Mouse (Mus musculus) neural tube, embryonic 14.5 days (tissue): ENCODE measurements around the gene Nrip1. TPM values are rescaled to one million over a fixed set of nuclear protein-coding genes. Genes with fewer than 3 reads are reported as not detected.

Experiments
- ATAC-seq: fragments of 200-750 bp; cut with Nextera tagmentation; 2 replicates; pipeline ENCODE4 v1.8.0; 2017; ENCODE audit warnings: low read depth, mild to moderate bottlenecking, moderate TSS enrichment, moderate library complexity
- H3K27ac ChIP-seq: fragments of 300-500 bp; sonication (generic); 2 replicates; pipeline ENCODE4 v1.5.1; 2014; ENCODE audit warnings: low read depth, mild to moderate bottlenecking, control low read depth, low read length, moderate library complexity, mixed read lengths
- H3K27me3 ChIP-seq: fragments of 300-500 bp; sonication (generic); 2 replicates; pipeline ENCODE4 v1.6.1; 2014; ENCODE audit warnings: low read length; ENCODE audit not compliant: control insufficient read depth, insufficient read depth
- H3K36me3 ChIP-seq: fragments of 300-500 bp; sonication (generic); 2 replicates; pipeline ENCODE4 v1.6.1; 2014; ENCODE audit warnings: low read length, mixed read lengths; ENCODE audit not compliant: control insufficient read depth, insufficient read depth
- H3K4me1 ChIP-seq: fragments of 300-500 bp; sonication (generic); 2 replicates; pipeline ENCODE4 v1.6.1; 2014; ENCODE audit warnings: low read length; ENCODE audit not compliant: control insufficient read depth, insufficient read depth
- H3K4me2 ChIP-seq: fragments of 300-500 bp; sonication (generic); 2 replicates; pipeline ENCODE4 v1.6.1; 2014; ENCODE audit warnings: mild to moderate bottlenecking, low read depth, low read length, control low read depth
- H3K4me3 ChIP-seq: fragments of 300-500 bp; sonication (generic); 2 replicates; pipeline ENCODE4 v1.5.1; 2014; ENCODE audit warnings: low read depth, low read length, control low read depth, mixed read lengths
- H3K9ac ChIP-seq: fragments of 300-500 bp; sonication (generic); replicated peaks from 2 replicates; pipeline ENCODE4 v1.6.1; 2014; ENCODE audit warnings: low read depth, mild to moderate bottlenecking, control low read depth, low read length, mixed read lengths
- H3K9me3 ChIP-seq: fragments of 300-500 bp; sonication (generic); 2 replicates; pipeline ENCODE4 v1.6.1; 2016; ENCODE audit warnings: low read length; ENCODE audit not compliant: control insufficient read depth
- WGBS: fragments of 180-500 bp; shearing (Covaris S2); extraction: QIAGEN DNeasy Blood & Tissue Kit; methylation state at CpG from one replicate; pipeline ENCODE4 v1.1.7; 2014; 5-methylcytosine and 5-hydroxymethylcytosine counted together
- polyA plus RNA-seq: library from polyadenylated mRNA; unstranded; fragments of >200 nt; fragmentation: Nextera tagmentation; extraction: Ambion mirVana; gene quantifications from 2 replicates; pipeline ENCODE4 v1.2.1, GENCODE M21; 2014

The Nrip1 gene
- polyA plus RNA-seq, 1 experiment from 2014 or later, result 36.1 TPM

DNA sequence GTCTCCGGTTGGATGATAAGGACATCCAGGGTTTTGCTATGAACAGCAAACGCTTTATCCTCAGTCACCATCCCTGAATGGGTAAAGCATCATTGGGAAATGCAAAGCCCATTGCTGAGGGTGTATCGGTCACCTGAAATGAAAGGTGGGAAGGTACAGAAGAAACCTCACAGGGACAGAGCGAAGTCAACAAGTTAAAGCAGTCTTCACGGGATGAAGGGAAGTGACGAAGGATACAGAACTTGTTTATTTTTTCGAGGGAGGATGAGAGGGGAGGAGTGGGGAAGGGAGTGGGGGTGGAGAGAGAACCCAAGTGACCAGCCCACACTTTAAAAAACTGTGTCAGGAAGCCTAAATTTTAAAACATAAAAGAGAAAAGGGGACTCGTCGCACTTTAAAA, 4.4 kb downstream of the Nrip1 start:
- peaks cover 18% of the 10 kb centered on the region; the same call in 1 of the 2 replicates for H3K4me1 ChIP-seq
- H3K27ac ChIP-seq, result no peak overlapping the region
- no peaks in the 10 kb centered on the region for H3K36me3 ChIP-seq
- no peaks in the 10 kb centered on the region for H3K9me3 ChIP-seq
- H3K4me3 ChIP-seq, result no peak overlapping the region
- WGBS, result 89% methylated on average over 9 of the region's 9 CpGs
- ATAC-seq, result no peak
- H3K4me2 ChIP-seq, result peak overlapping the region; percentile 56; the same call in 1 of the 2 replicates
- H3K9ac ChIP-seq, result no peak overlapping the region
- no peaks in the 10 kb centered on the region for H3K27me3 ChIP-seq

DNA sequence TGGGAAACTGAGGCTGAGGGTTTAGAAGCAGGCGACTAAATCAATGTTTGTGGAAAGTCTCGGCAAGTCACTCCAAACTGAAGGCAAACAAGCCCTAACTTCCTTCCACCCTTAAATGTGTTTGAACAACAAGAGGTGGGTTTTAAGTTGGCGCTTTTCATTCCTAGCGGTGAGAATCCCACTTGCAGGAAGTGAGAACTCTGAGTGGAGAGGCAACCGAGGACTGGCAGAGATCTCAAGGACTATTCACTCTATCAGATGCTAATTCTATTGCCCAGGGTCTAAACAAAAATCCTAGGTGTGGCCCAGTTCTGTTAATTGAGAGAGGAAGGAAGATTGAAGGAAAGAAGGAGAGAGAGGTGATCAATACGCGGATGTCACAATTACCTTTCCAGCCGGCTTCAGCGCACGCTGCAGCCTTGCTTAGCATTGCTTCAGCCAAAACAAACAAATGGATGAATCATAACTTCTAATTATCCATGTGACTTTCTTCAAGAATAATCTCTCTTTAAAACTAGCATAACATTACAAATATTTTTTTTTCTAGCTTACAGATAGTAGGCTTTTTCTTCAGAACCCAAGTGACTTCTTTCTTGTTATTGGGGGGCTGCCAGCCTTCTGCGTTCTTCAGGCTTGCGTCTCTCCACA, 6.2 kb downstream of the Nrip1 start:
- no peaks in the 10 kb centered on the region for H3K27me3 ChIP-seq
- no peaks in the 10 kb centered on the region for H3K9me3 ChIP-seq
- ATAC-seq, result no peak
- H3K9ac ChIP-seq, result no peak overlapping the region
- peaks cover 18% of the 10 kb centered on the region; the same call in 1 of the 2 replicates for H3K4me1 ChIP-seq
- H3K4me2 ChIP-seq, result no peak overlapping the region
- WGBS, result 85% methylated on average over 12 of the region's 12 CpGs
- H3K4me3 ChIP-seq, result no peak overlapping the region
- no peak overlapping the region for H3K27ac ChIP-seq
- no peaks in the 10 kb centered on the region for H3K36me3 ChIP-seq

GRCm38 (mm10) chr16:76365790-76366406, 7.7 kb downstream of the Nrip1 start:
- H3K4me3 ChIP-seq, result no peak overlapping the region
- 44% methylated on average over 17 of the region's 17 CpGs for WGBS
- ATAC-seq, result no peak
- no peaks in the 10 kb centered on the region for H3K9me3 ChIP-seq
- peaks cover 14% of the 10 kb centered on the region; the same call in 1 of the 2 replicates for H3K4me1 ChIP-seq
- H3K27me3 ChIP-seq, result no peaks in the 10 kb centered on the region
- no peak overlapping the region for H3K9ac ChIP-seq
- no peaks in the 10 kb centered on the region for H3K36me3 ChIP-seq
- no peak overlapping the region for H3K27ac ChIP-seq
- 0 out of 2 replicates have a peak overlapping the region, but pooled peaks have one; percentile 18 for H3K4me2 ChIP-seq

- ATAC-seq, result no peak
- no peak overlapping the region for H3K27ac ChIP-seq
- H3K9ac ChIP-seq, result no peak overlapping the region
- H3K9me3 ChIP-seq, result no peaks in the 10 kb centered on the region
- H3K4me2 ChIP-seq, result peak overlapping the region; percentile 18; the same call in 1 of the 2 replicates
- H3K27me3 ChIP-seq, result no peaks in the 10 kb centered on the region
- H3K4me1 ChIP-seq, result peaks cover 8% of the 10 kb centered on the region; the same call in 1 of the 2 replicates
- WGBS, result 42% methylated on average over 10 of the region's 10 CpGs
- no peak overlapping the region for H3K4me3 ChIP-seq
- H3K36me3 ChIP-seq, result no peaks in the 10 kb centered on the region
Observed at GRCm38 (mm10) chr16:76365237-76365636, 8.4 kb downstream of the Nrip1 start.

GRCm38 (mm10) chr16:76363641-76364040, 10.0 kb downstream of the Nrip1 start:
- Histone ChIP-seq H3K9ac (no peak overlapping the region), H3K4me1 (peaks cover 3% of the 10 kb centered on the region; the same call in 1 of the 2 replicates), H3K27ac (no peak overlapping the region), H3K4me2 (no peak overlapping the region), H3K27me3 (no peaks in the 10 kb centered on the region), H3K9me3 (no peaks in the 10 kb centered on the region), H3K4me3 (no peak overlapping the region), H3K36me3 (no peaks in the 10 kb centered on the region)
- ATAC-seq, result no peak
- WGBS, result 96% methylated on average over 3 of the region's 3 CpGs

GRCm38 (mm10) chr16:76362982-76363381, 10.6 kb downstream of the Nrip1 start:
- no peaks in the 10 kb centered on the region for H3K36me3 ChIP-seq
- no peaks in the 10 kb centered on the region for H3K27me3 ChIP-seq
- H3K4me1 ChIP-seq, result peaks cover 3% of the 10 kb centered on the region; the same call in 1 of the 2 replicates
- ATAC-seq, result no peak
- H3K4me2 ChIP-seq, result no peak overlapping the region
- H3K9ac ChIP-seq, result no peak overlapping the region
- H3K4me3 ChIP-seq, result no peak overlapping the region
- no peak overlapping the region for H3K27ac ChIP-seq
- H3K9me3 ChIP-seq, result no peaks in the 10 kb centered on the region
- WGBS, result 96% methylated on average over 12 of the region's 12 CpGs

GRCm38 (mm10) chr16:76360441-76360840, 13.2 kb downstream of the Nrip1 start:
- no peak overlapping the region for H3K9ac ChIP-seq
- no peak overlapping the region for H3K4me3 ChIP-seq
- no peak for ATAC-seq
- no peak overlapping the region for H3K4me2 ChIP-seq
- no peaks in the 10 kb centered on the region for H3K36me3 ChIP-seq
- no peaks in the 10 kb centered on the region for H3K27me3 ChIP-seq
- H3K27ac ChIP-seq, result no peak overlapping the region
- WGBS, result 94% methylated on average over 6 of the region's 6 CpGs
- no peaks in the 10 kb centered on the region for H3K9me3 ChIP-seq
- H3K4me1 ChIP-seq, result peaks cover 3% of the 10 kb centered on the region; the same call in 1 of the 2 replicates

DNA sequence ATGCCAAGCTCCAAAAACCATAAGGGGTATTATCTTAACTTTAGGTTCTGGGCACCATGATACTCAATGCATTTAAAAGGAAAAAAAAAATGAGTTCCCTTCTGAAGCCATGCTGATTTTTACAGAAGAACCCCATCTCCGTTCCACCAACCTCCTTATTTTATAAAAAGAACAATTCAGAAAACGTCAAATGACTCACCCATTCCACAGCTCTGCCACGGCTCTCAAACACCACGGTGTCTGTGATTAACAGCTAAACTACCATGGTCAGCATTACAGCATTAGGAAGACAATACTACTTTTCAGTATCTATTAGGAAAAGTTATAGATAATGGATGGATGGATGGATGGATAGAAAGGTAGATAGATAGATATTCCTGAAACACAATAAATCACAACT, 14.9 kb downstream of the Nrip1 start:
- Histone ChIP-seq H3K4me1 (no peaks in the 10 kb centered on the region), H3K36me3 (no peaks in the 10 kb centered on the region), H3K4me3 (no peak overlapping the region), H3K27ac (no peak overlapping the region), H3K9me3 (no peaks in the 10 kb centered on the region), H3K27me3 (no peaks in the 10 kb centered on the region), H3K4me2 (no peak overlapping the region), H3K9ac (no peak overlapping the region)
- ATAC-seq, result no peak
- 58% methylated on average over 4 of the region's 4 CpGs for whole genome bisulfite sequencing

DNA sequence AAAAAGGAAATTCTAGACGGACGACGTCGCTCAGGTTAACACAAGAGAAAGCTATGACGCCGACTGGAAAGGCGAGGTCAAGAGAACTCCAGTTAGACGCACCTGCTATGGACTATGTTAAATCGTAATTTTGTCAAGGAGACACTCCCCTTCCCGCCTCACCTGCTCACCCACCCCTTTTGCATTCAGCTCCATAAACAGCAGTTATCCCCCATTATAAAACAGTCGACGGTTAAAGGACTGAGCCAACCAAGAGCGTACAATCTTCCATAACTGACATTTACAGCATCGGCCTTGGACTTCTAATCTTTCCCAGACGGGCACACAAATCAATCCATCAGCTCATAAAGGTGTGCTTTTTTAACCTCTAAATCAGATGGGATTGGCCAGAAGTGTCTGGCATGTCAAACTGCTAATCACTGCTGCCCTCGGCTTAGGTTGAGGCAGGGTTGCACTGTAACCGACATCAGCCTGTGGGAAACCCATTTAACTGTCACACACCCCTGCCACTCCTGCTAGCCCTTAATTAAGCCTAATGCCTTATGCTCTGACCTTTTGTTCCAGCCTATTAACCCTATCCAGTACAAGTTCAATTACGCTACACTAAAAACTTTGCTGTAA, 15.4 kb downstream of the Nrip1 start:
- H3K4me2 ChIP-seq, result no peak overlapping the region
- no peak overlapping the region for H3K27ac ChIP-seq
- no peaks in the 10 kb centered on the region for H3K36me3 ChIP-seq
- H3K27me3 ChIP-seq, result no peaks in the 10 kb centered on the region
- no peaks in the 10 kb centered on the region for H3K9me3 ChIP-seq
- peak; percentile 21; the same call in 1 of the 2 replicates for ATAC-seq
- H3K4me1 ChIP-seq, result no peaks in the 10 kb centered on the region
- no peak overlapping the region for H3K4me3 ChIP-seq
- H3K9ac ChIP-seq, result no peak overlapping the region
- 75% methylated on average over 18 of the region's 18 CpGs for WGBS
